Mouse (Mus musculus): ENCODE results near the gene Ntn3. TPM values are rescaled to one million over a fixed set of nuclear protein-coding genes. Genes with fewer than 3 reads are reported as not detected.

Ntn3 gene
- total RNA-seq, 2 experiments from 2014 or later = 10.8 to 11.0 TPM

- no peak for DNase-seq (ENCODE audit: extremely low spot score in 1 of 2, low spot score in 1 of 2)
These were observed 3.2 kb upstream of the Ntn3 start for GRCm38 (mm10) chr17:24212441-24213018.

DNA sequence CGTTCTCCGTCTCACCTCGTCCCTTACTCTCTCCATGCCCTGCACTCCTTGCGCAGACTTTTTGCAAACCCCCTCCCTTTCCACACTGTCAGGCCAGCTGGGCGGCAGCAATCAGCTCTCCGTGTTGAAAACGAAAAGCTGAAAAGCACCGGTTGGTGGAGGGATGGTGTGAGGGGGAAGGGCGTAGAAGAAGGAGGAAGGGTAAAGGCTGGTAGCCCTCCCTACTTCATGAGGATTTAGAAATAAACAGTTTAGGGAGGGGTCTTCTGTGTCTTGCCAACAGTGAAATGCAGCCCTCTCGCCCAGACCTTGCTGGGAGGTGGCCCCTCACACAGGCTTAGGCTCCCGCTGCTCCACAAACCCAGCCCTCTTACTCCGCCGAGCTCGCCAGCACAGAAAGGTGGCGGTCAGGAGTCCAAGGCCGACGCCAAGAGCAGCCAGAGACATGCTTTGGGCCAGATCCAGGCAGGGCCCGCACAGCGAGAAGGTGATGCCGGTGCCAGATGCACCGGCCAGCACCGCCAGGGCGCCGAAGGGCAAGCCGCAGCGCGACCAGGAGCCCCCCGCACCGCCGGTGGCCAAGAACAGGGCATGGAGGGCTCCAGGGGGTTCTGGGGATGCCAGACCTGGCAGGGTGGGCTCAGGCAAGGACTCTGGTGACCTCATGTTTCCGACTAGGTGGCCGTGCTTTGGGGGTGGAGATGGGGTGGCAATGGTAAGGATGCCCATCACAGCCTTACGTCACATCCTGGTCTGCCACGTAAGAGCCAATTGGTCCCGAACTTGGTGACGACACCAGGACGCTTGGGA, 2.5 kb upstream of the Ntn3 start:
- DNase-seq (ENCODE audit: extremely low spot score in 1 of 2, low spot score in 1 of 2) = peak; percentile 70 to 75

- no peak for DNase-seq (ENCODE audit: extremely low spot score in 1 of 2, low spot score in 1 of 2)
These were observed 1.3 kb upstream of the Ntn3 start for GRCm38 (mm10) chr17:24210591-24210990.

DNA sequence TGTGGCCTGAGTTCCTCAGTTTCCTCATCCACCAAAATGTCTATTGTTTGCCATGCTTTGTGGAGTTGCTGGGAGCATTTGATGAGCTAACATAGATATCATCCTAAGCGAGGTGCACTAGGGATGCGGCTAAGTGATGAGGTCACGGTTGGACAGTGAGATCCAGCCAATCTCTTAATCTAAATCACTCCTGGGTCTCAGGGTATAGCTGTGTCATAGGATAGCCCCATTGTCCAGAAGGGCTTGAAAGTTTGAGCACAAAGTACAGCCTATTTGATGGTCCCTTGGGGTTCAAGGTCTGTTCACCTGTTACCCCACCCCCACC, 547 bp upstream of the Ntn3 start:
- DNase-seq (ENCODE audit: extremely low spot score in 1 of 2, low spot score in 1 of 2) = no peak

GRCm38 (mm10) chr17:24208641-24209042, 689 bp downstream of the Ntn3 start:
- DNase-seq (ENCODE audit: extremely low spot score in 1 of 2, low spot score in 1 of 2) = no peak

- no peak for DNase-seq (ENCODE audit: extremely low spot score in 1 of 2, low spot score in 1 of 2)
These were observed 1.3 kb downstream of the Ntn3 start for GRCm38 (mm10) chr17:24207768-24208640.

DNA sequence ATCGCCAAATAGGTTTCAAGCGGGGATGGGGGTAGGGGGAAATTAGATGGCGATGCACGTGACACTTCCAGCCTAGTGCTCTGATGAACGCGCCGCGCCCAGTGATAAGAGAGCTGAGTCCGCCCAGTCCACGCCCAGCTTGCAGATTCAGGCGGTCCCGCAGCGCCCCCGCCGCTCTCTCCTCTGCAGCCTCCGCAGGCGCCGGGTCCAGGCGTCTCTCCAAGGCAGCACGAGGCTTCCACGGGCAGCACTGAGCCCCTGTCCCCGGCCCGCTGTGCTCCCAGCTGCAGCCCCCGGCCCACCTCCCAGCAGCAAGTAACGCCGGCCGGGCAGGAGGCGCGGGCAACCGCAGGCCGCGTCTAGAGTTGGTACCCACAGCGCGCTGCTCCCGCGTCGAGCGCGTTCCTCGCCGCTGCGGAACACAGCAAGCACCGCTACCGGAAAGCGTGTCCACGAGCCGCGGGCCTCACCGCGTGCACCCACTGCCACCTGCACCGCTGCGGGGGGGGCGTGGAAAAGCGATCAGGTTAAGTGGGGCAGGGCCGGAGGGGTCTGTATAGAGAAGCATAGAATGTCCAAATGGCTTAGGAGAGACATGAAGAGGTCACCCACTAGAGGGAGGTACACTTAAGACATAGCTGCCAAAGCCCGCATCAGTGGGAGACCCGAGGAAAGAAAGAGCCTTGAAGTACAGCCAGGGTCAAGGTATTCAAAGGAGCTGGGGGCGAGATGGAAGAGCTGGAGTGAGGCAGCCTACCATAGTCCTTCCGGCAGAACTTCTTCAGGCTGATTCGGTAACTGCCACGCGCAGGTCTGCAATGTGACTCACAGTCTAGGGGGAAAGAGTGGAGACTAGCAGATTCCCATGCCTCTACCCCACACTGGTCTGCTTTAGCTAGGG, 2.6 kb downstream of the Ntn3 start:
- DNase-seq (ENCODE audit: extremely low spot score in 1 of 2, low spot score in 1 of 2) = peak; percentile 63 to 70

DNA sequence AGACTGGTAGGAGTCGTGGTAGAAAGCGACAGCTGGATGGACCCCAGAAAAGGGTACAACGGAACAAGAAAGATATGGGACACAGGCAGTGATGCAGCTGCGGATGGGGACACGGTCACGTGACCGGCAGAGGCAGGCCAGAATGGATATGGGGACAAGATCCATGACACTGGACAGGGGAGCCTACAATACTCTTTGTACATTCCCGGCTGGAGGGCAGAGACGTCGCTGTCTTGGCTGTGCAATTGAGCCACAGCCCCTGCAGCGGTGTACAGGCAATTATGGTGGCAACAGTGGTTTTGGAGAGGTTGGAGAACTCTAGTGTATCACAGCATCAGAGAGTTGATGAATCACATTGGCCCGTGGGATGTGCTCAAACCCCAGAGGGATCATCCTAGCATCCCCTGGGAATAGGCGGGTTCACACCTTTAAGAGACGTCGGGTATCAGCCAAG, 3.4 kb downstream of the Ntn3 start:
- DNase-seq (ENCODE audit: extremely low spot score in 1 of 2, low spot score in 1 of 2) = no peak

DNA sequence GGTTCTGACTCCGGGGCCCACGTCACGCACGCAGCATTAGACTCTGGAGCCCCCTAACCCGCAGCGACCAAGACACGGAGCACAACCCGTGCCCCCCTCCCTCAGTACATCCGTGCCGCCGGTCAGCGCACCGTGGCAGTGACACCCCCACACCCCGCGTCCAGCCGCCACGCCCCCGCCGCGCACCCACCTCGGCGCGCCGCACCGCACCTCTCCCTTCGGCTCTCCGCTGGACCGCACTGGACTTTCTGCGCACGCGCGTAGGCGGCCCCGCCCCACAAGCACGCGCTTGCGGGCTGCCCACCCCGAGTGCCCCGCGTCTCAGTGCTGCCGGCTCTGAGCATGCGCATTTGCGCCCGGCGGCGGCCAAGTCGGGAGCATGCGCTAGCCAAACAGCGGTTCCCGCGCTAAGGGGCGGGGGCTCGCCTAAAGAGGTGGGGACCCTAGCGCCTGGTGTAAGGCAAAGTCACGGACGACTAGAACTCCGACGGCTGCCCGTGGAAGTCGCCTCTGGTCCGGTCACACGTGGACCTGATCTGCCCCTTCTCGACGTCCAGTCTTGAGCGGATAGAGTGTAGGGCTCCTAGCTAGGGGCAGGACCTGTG, 3.9 kb downstream of the Ntn3 start, which contains the start of gene Tbc1d24:
Tbc1d24 (minus strand) TSS at position 279 of the 605 bp plus-strand sequence.
- peak; percentile 89 to 91 for DNase-seq (ENCODE audit: extremely low spot score in 1 of 2, low spot score in 1 of 2)

GRCm38 (mm10) chr17:24204846-24205245, 4.5 kb downstream of the Ntn3 start:
- no peak for DNase-seq (ENCODE audit: extremely low spot score in 1 of 2, low spot score in 1 of 2)

GRCm38 (mm10) chr17:24203611-24204534, 5.5 kb downstream of the Ntn3 start:
- DNase-seq (ENCODE audit: extremely low spot score in 1 of 2, low spot score in 1 of 2) = no peak

- no peak for DNase-seq (ENCODE audit: extremely low spot score in 1 of 2, low spot score in 1 of 2)
These were observed 6.3 kb downstream of the Ntn3 start for GRCm38 (mm10) chr17:24203068-24203467.

- DNase-seq (ENCODE audit: extremely low spot score in 1 of 2, low spot score in 1 of 2) = no peak
These were observed 8.2 kb downstream of the Ntn3 start for GRCm38 (mm10) chr17:24201092-24201491.

GRCm38 (mm10) chr17:24199741-24200140, 9.6 kb downstream of the Ntn3 start:
- DNase-seq (ENCODE audit: extremely low spot score in 1 of 2, low spot score in 1 of 2) = no peak

GRCm38 (mm10) chr17:24199252-24199651, 10.1 kb downstream of the Ntn3 start:
- DNase-seq (ENCODE audit: extremely low spot score in 1 of 2, low spot score in 1 of 2) = peak; percentile 26 to 35

- DNase-seq (ENCODE audit: extremely low spot score in 1 of 2, low spot score in 1 of 2) = peak in 1 of 2 experiments; percentile 34
These were observed 12.1 kb downstream of the Ntn3 start for GRCm38 (mm10) chr17:24197032-24197824.

GRCm38 (mm10) chr17:24195349-24195748, 14.0 kb downstream of the Ntn3 start:
- DNase-seq (ENCODE audit: extremely low spot score in 1 of 2, low spot score in 1 of 2) = no peak

DNA sequence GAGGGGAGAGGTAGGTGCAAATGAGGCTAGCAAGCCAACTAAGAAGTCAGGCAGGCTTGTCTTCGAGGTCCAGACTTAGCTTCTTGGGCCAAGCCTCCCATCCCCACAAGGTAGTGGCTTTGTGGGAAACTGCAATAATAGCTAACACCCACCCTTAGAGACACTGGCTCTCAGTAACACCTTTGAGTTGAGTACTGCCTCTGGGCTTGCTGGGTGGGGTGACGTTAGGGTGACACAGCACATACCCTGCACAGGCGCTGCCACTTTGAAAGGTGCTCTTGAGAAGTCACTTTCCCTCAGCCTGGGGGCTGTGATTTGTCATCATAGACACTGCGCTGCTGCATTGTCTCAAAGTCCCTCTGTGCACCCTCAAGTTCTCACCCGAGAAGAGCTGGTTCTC, 15.6 kb downstream of the Ntn3 start:
- DNase-seq (ENCODE audit: extremely low spot score in 1 of 2, low spot score in 1 of 2) = no peak

All from layer of hippocampus, postnatal 25 days (tissue).